Mouse (Mus musculus) liver, adult 2 months (tissue): Measurements from ENCODE around the gene Tcirg1. TPM values are rescaled to one million over a fixed set of nuclear protein-coding genes. Genes with fewer than 3 reads are reported as not detected.
A peak's percentile ranks its signal among the peaks of the same experiment; 100 is the strongest.

Experiments used
- DNase-seq: peaks from one replicate; pipeline ENCODE4 v3.0.0-alpha.2; 2011; ENCODE audit warnings: low read depth, low spot score; ENCODE audit errors: extremely low read depth
- H3K27ac ChIP-seq: fragments of 200-500 bp; replicated peaks from 2 replicates; pipeline ENCODE4 v1.5.1; 2012; ENCODE audit warnings: low read depth, mild to moderate bottlenecking, control low read depth, inconsistent platforms, low read length; ENCODE audit not compliant: insufficient read depth
- H3K27me3 ChIP-seq: fragments of 200-500 bp; 2 replicates; pipeline ENCODE4 v1.6.1; 2012; ENCODE audit warnings: mild to moderate bottlenecking, moderate library complexity, low read length, inconsistent platforms; ENCODE audit not compliant: control insufficient read depth, insufficient read depth
- H3K36me3 ChIP-seq: fragments of 200-500 bp; 2 replicates; pipeline ENCODE4 v1.6.1; 2012; ENCODE audit warnings: low read length, inconsistent platforms; ENCODE audit not compliant: control insufficient read depth, insufficient read depth
- H3K4me1 ChIP-seq: fragments of 200-500 bp; 2 replicates; pipeline ENCODE4 v1.6.1; 2011; ENCODE audit warnings: low read length; ENCODE audit not compliant: control insufficient read depth, insufficient read depth
- H3K4me3 ChIP-seq: fragments of 200-500 bp; 2 replicates; pipeline ENCODE4 v1.5.1; 2011; ENCODE audit warnings: low read depth, mild to moderate bottlenecking, control low read depth, low read length, moderate library complexity; ENCODE audit not compliant: insufficient read depth
- H3K79me2 ChIP-seq: fragments of 200-500 bp; 2 replicates; pipeline ENCODE4 v1.6.1; 2012; ENCODE audit warnings: inconsistent platforms, mild to moderate bottlenecking, low read length, moderate library complexity; ENCODE audit not compliant: control insufficient read depth, insufficient read depth
- H3K9ac ChIP-seq: fragments of 200-500 bp; 2 replicates; pipeline ENCODE4 v1.6.1; 2012; ENCODE audit warnings: low read depth, mild to moderate bottlenecking, control low read depth, inconsistent platforms, low read length
- CTCF ChIP-seq: fragments of 200-500 bp; IDR thresholded peaks from 2 replicates; pipeline ENCODE4 v1.5.1; 2011; ENCODE audit warnings: low read depth, low read length, control low read depth
- POLR2A ChIP-seq: fragments of 200-500 bp; IDR thresholded peaks from 2 replicates; pipeline ENCODE4 v1.6.1; 2011; ENCODE audit warnings: low read length, control low read depth; ENCODE audit not compliant: insufficient read depth; ENCODE audit errors: extremely low read depth
- WGBS: fragments of 180-500 bp; shearing (Covaris S2); methylation state at CpG from one replicate; pipeline ENCODE4 v1.1.7; 2018; 5-methylcytosine and 5-hydroxymethylcytosine counted together
- polyA plus RNA-seq: library from polyadenylated mRNA; depleted of rRNA; stranded (reverse); fragments of >200 nt; gene quantifications from 2 replicates; pipeline ENCODE4 v1.2.3, GENCODE M21; 2012
- total RNA-seq: library from RNA; depleted of rRNA; stranded (reverse); fragments of >200 nt; gene quantifications from 2 replicates; pipeline ENCODE4 v1.2.3, GENCODE M21; 2014

Tcirg1 gene
- total and polyA plus RNA-seq, 2 experiments, result 35.6 to 123 TPM

DNA sequence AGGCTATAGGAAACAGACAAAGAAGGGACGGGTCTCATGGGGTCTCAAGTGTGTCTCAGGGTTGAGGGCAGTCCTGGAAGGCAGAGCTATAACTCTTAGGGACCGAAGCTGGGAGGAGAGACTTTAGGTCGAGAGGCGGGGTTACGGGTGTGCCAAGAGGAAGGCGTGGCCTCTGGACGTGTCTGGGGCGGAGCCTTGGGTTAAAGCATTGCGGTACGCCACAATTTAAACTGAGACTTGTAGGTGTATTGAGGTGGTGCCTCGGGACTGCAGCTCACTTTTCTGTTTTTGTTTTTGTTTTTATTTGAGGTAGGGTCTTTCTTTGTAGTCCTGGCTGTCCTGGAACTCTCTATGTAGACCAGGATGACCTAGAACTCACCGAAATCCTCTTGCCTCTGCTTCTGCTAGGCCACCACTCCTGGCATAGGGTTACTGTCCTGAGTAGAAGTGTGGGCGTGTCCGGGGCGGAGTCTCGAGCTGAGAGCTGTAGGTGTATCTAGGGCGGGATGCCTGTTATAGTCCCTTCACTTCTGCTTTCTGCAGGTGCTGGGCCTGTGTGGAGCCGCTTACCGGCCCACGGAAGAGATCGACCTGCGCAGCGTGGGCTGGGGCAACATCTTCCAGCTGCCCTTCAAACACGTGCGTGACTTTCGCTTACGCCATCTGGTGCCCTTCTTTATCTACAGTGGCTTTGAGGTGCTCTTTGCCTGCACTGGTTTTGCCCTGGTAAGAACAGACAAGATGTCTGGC lies 36.2 kb upstream of the Tcirg1 start:
- no peaks in the 10 kb centered on the region for H3K79me2 ChIP-seq
- H3K27ac ChIP-seq, result no peak overlapping the region
- H3K27me3 ChIP-seq, result no peaks in the 10 kb centered on the region
- H3K36me3 ChIP-seq, result peaks cover 3% of the 10 kb centered on the region; the same call in 1 of the 2 replicates
- no peak overlapping the region for H3K9ac ChIP-seq
- DNase-seq, result no peak
- peaks cover 6% of the 10 kb centered on the region for H3K4me1 ChIP-seq
- no peak overlapping the region for H3K4me3 ChIP-seq
- WGBS, result 55% methylated on average over 27 of the region's 27 CpGs
- TF ChIP-seq CTCF (no peak), POLR2A (no peak)

- no peak for DNase-seq
- peaks cover 6% of the 10 kb centered on the region for H3K4me1 ChIP-seq
- no peaks in the 10 kb centered on the region for H3K79me2 ChIP-seq
- no peaks in the 10 kb centered on the region for H3K27me3 ChIP-seq
- H3K4me3 ChIP-seq, result no peak overlapping the region
- H3K9ac ChIP-seq, result no peak overlapping the region
- no peak for TF ChIP-seq CTCF
- TF ChIP-seq POLR2A, result no peak
- no peak overlapping the region for H3K27ac ChIP-seq
- WGBS, result 90% methylated on average over 7 of the region's 7 CpGs
- H3K36me3 ChIP-seq, result 0 out of 2 replicates have a peak, but pooled peaks cover 2% of the 10 kb centered on the region
Observed at GRCm38 (mm10) chr19:3942315-3942714, 35.4 kb upstream of the Tcirg1 start.

DNA sequence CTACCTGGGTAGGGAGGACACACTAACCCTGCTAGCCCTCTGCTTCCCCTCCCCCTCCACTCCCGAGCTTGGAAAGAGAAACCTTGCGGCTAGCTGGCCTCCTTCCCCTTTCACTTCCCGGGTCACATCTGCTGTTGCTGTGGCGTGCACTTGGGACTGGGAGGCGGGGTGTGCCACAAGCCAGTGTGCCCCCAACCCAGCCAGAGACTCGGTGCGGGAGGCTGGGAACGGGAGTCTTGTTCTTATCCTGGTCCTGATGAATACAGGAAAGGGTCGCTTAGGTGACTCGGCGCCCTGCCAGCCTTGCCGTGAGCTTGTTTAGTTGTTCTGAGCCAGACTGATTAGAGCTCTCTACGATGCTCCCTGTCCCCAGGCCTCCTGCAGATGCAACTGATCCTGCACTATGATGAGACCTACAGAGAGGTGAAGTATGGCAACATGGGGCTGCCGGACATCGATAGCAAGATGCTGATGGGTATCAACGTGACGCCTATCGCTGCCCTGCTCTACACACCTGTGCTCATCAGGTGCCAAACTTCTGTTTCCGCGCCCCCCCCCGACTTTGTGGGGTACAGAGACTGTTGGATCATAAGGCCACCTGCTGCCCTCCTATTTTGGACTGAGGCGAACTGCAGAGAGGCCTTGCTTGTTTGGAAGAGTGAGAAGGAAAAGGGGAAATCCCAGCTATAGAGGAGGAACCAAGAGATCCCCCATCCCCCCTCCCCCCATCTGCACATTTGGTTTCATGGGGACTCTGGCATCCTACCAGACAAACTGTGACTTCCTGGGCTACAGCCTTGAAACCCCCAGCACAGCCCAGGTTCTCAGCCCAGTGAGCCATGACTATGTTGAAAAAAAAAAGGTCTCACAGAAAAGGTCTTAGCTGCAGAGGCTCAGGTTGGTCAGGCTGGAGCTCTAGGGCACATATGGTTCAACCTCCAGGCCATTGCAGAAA lies 29.2 kb upstream of the Tcirg1 start:
- Histone ChIP-seq H3K36me3 (no peaks in the 10 kb centered on the region), H3K27me3 (no peaks in the 10 kb centered on the region), H3K9ac (peak overlapping the region; percentile 81), H3K4me1 (peaks cover 5% of the 10 kb centered on the region; the same call in 1 of the 2 replicates), H3K4me3 (peak overlapping the region; percentile 75), H3K27ac (peak overlapping the region; percentile 65), H3K79me2 (no peaks in the 10 kb centered on the region)
- 15% methylated on average over 22 of the region's 22 CpGs for WGBS
- TF ChIP-seq POLR2A, result 0 out of 2 replicates have a peak, but pooled peaks have one; percentile 27
- no peak for TF ChIP-seq CTCF
- peak; percentile 69 for DNase-seq

DNA sequence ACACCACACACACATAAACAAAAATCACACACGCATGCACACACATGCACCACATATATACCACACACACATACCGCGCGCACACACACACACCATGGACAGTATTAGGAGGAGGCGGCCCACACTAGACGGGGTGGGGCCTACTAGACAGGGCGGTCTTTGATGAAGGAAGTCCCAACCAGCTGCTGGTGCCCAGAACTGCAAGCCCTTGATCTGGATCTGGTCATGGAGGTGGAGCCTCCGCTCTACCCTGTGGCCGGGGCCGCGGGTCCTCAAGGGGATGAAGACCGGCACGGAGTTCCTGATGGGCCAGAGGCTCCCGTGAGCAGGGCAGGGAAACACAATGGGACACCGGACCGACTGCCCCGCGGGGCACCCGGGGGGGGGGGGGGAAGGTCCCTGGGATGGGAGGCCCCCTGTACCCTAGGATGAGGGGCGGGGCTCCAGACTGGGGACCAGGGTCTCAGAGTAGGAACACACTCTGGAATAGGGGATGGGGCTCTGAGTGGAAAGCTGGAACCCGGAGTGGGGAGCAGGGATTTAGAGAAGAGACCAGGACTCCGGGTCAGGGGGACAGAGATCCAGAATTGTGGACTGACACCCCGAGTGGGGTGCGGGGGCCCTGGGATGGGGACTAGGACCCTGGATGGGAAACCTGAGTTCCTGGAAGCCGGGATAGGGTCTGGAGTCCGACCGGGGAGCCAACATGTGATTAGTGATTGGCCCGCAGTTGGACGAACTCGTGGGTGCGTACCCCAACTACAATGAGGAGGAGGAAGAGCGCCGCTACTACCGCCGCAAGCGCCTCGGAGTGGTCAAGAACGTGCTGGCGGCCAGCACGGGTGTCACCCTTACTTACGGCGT lies 28.3 kb upstream of the Tcirg1 start, which contains the start of gene Unc93b1:
Unc93b1 (plus strand) TSS at position 155 of the 864 bp plus-strand sequence.
- peak; percentile 77 for DNase-seq
- Histone ChIP-seq H3K79me2 (no peaks in the 10 kb centered on the region), H3K27me3 (no peaks in the 10 kb centered on the region), H3K27ac (peak within 1 kb of the TSS; percentile 65), H3K4me3 (peak within 1 kb of the TSS; percentile 75), H3K4me1 (peaks cover 5% of the 10 kb centered on the region; the same call in 1 of the 2 replicates), H3K9ac (peak within 1 kb of the TSS; percentile 81), H3K36me3 (no peaks in the 10 kb centered on the region)
- TF ChIP-seq CTCF (no peak), POLR2A (peak; percentile 45; the same call in 1 of the 2 replicates)
- 6% methylated on average over 42 of the region's 42 CpGs for WGBS

- Histone ChIP-seq H3K4me1 (peaks cover 13% of the 10 kb centered on the region; the same call in 1 of the 2 replicates), H3K27ac (no peak overlapping the region), H3K36me3 (no peaks in the 10 kb centered on the region), H3K79me2 (no peaks in the 10 kb centered on the region), H3K4me3 (no peak overlapping the region), H3K27me3 (no peaks in the 10 kb centered on the region), H3K9ac (no peak overlapping the region)
- 91% methylated on average over 9 of the region's 9 CpGs for WGBS
- DNase-seq, result peak; percentile 50
- TF ChIP-seq POLR2A (no peak), CTCF (no peak)
Observed at GRCm38 (mm10) chr19:3931716-3932115, 24.8 kb upstream of the Tcirg1 start.
